Mouse (Mus musculus) ES-CJ7 (cell line): Measurements from ENCODE around the gene Med8.
A peak's percentile ranks its signal among the peaks of the same experiment; 100 is the strongest.

ENCODE experiments used
- DNase-seq: peaks from one replicate; pipeline ENCODE4 v3.0.0; 2011; ENCODE audit warnings: low read depth, low spot score

Med8 gene

DNA sequence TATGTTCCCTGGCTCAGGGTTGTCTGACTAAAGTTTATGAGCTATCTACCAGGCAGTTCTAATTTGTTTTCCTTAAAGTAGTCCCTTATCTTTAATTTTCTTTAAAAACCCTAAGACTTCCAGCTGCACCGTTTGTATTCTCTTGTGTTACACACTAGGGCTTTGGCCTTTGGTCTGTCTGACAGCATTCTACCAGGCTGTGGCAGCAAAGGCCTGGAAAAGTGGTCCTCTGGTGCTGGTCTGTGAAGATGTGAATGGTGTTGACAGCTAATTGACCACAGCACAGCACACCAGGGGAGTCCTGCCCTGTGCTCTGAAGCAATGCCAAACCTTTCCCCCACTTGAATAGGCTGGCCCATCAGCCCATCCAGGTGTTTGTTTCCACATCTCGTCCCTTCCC is 6.6 kb downstream of the Med8 start:
- DNase-seq: no peak

DNA sequence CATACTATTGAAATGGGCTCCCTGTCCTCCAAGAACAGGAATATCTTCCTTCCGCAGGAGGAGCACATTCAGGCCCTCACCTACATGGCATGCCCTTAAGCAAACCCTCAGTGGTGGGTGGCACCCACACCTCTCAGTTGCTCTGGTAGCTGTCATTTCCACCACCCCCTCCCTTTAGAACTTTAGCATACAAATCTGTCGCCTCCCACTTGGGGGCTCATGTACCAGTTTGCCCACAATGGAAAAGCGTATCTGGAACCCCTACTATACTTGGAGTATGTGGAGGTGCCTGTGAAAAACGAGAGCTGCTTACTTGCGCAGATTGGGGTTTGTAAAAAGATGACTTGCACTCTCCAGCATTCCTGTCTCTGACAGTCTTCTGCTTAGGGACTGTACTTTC is 7.2 kb downstream of the Med8 start:
- DNase-seq: no peak

DNA sequence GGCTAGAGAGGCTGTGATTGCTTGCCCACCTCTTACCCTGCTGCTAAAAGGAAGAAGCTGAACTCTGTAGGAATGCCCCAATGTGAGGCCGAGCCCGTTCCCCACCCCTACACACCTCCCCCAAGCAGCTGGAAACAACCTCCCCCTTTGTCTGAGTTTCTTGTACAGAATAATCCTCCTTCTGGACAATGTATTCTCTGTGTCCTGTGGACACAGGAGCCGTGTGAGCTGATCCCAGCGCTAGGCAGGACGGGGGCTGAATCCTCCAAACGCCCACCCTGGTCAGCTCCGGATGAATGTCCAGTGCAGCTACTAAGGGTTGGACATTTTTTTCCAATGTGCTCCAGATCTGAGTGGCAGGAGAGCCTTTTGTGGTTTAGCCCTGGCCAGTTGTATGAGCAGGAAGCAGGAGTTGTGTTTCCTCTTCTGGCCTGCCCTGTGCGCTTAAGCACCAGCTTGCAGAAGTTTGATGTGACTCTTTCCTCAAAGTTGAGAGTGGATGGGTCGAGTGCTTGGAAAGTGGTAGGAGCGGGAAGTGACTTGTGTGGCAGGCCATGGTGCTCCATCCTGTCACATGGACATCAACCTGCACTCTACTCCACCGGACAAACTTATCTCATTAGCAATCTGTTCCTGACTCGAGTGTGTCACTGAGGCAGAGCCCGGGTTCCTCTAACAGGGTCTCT is 8.1 kb downstream of the Med8 start:
- DNase-seq: no peak

DNA sequence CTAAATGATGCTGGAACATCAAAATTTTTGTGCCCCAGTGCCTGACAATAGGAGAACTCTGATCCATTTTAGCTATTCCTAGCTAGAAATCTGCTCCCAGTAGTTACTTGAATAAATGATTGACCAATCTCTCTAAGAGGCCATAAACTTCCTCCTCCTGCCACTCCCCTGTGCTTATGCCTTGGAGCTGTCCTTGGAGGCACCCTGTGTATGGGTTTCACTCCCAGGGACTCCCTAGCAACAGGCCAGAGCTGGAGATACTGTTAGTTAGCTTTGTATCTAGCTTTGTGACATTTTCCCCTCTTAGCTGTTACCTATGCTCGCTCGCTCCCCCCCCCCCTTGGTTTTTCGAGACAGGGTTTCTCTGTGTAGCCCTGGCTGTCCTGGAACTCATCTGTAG is 12.2 kb downstream of the Med8 start:
- no peak for DNase-seq

DNA sequence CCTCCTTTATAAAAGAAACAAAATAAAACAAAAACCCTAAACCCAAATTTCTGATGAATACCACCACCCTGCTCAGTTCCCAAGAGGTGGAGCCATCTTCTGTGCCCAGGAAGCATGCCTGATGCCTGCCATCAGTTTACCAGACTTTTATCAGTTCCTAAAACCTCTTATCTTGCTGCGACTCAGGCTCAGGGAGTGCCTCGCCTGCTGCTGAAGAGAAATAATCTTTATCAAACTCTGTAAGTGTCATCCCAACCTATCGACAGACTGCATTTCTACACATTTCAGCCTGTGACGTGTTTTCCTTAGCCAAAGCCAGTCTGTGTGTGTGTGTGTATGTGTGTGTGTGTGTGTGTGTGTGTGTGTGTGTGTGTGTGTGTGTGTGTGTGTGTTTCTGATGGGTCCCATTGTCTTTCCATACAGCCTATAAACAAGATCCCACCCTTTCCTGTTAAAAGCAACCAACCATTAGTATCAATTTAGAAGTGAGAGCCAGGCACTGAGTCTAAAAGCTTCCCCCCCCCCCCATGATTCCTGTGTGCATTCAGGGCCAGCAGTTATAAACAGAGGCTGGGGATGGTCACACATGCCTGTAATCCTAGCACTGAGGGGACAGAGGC is 15.5 kb downstream of the Med8 start:
- no peak for DNase-seq

DNA sequence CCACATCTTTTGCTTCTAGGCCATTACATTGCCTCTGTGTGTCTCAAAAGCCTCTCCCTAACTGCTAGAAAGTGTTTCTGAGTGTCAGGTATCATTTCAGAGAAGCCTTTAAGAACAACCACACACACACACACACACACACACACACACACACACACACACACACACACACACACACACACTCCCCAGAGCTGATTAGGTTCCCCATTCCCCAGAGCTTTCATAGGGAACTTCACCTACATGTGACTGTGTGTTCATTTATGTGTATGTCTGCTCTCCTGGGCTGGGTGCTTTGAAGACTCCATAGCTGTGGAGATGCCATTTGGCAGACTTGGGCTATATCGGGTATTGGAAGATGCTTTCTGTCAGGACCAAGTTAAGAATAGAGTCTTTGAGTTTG is 16.2 kb downstream of the Med8 start:
- no peak for DNase-seq

DNA sequence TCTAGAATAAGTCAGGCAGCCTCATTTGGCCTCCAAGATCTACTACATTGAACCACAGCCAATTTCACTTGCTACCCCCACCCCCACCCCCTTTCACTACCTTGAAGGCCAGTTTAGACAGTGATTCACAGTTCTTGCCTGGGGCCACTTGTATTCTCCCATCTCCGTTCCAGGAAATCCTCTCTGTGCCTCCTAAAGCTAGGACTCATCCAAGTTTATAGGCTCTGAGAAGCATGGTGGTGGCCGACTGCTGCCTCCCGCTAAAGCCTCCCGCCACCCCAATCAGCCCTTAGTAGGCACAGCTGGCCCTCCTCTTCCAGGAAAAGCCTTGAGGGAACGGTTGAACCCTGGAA is 18.3 kb downstream of the Med8 start:
- no peak for DNase-seq

DNA sequence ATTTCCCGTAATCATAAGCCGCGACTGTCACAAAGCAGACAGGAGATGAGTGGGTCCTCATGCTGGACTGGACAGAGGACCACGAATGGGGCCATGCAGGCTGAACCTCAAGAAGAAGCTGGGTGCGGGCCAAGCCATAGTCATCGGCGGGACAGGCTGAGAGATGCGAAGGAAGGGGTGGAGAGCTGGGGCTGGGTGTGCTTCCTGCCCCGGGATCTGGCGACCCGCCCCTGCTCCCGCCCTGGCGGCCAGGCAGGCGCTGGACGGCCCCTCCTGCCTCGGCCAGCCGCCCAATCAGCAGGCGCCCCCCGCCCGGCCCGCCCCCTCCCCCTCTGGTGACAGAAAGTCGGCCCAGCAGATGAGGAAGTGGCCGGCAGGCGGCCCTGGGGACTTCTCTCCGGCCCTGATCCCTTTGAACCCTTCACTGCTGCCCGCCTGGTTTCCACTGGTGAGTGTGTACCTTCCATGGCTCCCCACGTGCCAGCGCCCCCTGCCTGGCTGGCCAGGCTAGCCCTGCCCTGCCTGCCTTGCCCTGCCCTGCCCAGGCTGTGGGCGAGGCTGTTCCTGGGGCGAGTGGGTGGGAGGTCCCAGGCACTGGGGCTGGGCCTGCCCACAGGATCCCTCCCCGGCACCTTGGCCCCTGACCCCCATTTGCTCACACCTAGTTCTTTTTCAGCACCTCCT is 18.8 kb downstream of the Med8 start, which contains the start of gene Elovl1:
Gene Elovl1, plus strand, starts transcription at position 326 of the 684 bp plus-strand sequence.
- peak; percentile 69 for DNase-seq

DNA sequence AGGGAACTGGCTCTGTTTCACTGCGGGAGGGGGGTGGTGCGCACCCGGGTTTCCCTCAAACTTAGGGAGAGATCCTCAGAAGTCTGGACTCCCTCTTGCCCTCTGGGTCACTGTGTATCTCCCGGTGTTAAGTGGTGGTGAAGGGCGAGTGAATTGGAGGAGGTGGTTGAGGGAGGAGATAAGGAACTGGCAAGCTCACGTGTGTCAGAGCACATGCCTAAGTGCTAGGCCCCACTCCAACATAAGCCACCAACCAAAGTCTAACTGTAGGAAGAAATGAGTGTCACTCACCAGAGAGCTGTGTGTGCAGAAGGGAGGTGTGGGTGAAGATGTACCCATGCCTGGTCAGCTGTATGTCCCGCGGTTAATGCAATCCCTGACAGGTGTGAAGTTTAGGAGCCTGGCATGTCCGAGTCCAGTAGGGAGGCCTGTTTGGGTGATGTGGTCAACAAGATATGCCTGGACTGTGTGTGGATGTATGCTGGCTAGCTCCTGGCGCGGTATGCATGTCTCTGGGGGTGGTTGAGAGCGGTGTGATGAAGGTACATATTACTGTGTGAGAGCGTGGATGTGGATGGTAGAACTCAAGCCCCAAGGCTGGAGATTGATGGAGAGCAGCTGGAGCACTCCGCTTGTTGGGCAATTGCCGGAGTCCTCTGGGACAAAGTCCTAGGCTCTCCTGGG is 19.5 kb downstream of the Med8 start:
- no peak for DNase-seq

DNA sequence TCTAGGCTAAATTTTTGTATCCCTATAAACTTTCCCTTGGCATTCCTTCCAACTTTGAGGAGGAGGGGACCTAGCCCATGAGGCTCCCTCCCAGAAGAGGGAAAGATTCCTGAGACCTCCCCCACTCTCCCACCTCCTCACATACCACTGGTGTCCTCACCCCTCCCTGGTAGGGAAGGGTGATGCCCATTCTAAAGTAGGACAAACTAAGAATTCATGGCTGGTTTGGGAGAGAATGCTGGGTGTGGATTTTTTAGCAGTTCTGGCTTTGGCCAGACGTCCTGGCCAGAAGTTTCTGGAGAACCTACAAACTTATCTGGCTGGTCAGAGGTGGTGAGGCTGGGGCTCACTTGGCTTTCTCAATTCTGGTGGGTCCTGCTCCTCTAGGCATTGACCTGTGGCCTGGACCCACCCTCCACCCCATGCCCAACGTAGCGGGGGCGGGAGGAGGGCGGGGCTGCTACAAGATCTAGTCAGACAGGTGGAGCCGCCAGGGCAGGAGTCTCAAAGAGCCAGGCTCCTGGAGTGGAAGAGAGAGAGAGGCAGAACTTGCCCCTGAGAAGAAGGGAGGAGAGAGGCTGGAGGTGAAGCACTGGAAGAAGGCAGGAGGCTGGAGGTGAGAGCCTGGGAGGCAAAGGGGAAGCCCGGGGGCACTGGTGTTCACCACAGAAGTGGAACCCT is 20.2 kb downstream of the Med8 start:
- DNase-seq: no peak

DNA sequence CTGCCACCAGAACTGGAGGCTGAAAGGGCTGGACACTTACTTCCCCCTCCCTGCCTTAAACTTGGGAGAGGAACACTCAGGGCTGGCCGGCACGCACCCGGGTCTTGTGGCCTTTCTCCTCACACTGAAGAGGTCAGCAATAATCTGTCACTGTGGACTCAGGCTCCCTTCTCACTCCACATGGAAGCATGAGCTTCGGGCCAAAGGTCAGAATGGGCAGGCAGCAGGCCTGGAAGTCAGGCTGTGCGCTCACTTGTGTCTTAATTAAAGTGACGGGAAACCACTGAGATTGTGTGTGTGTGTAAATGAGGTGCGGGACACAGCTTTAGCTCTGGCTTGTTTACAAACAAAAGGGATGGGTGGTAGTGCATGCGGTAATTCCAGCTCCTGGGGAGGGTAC is 23.2 kb downstream of the Med8 start:
- no peak for DNase-seq

DNA sequence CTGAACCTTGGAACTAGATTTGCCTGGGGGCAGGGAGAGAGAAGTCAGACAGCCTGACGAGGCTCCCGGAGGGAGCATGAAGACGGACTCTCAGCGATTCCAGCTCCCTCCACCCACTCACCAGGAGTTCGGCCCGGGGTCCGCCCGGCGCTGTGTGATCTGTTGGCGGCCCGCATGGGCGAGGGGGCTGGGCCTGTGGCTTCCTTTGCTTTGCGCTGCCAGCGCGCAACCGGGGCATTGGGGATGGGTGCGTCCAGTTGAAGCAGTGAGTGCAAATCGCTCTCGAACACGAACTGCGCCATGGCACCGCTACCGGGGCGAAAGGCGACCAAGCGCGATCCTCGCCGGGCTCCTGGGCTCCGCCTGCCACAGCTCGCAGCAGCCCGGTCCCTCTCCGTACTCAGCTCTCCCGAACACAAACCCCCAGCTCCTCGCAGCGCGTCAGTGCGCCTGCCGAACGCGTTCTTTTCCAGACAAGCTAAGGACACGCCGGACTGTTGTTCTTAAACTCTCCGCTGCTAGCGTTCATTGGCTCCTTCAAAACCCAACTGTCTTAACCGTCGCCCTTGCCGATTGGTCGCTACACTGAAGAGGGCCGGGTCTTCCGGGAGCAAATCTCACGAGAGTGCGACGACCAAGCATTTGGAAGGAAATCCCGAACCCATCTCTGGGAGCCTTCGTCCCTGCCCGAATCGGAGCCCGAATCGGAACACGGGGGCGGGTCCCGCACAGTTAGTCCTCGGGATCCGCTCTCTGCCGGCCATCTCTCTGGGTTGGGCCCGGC is 27.9 kb downstream of the Med8 start, which contains the start of gene Cdc20:
Gene Cdc20, minus strand, starts transcription at position 533 of the 784 bp plus-strand sequence.
- DNase-seq: peak; percentile 99

DNA sequence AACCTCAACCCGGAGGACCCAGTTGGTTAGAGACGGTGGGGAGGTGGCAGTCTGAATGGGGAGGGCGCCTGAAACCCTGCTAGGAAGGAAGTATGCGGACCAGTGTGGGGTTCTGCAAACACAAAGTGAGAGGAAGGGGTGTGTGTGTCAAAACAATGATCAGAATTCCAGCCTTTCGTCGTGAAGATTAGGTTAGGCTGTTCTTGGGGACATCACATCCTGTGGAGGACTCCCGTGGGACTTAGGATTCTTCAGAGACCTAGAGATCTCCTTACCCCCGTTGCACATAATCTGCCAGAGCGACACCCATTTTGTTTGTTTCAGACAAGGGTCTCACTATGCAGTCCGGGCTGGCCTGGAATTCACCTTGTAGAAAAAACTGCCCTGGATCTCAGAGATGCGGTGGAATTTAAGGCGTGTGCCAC is 28.7 kb downstream of the Med8 start:
- peak; percentile 75 for DNase-seq

DNA sequence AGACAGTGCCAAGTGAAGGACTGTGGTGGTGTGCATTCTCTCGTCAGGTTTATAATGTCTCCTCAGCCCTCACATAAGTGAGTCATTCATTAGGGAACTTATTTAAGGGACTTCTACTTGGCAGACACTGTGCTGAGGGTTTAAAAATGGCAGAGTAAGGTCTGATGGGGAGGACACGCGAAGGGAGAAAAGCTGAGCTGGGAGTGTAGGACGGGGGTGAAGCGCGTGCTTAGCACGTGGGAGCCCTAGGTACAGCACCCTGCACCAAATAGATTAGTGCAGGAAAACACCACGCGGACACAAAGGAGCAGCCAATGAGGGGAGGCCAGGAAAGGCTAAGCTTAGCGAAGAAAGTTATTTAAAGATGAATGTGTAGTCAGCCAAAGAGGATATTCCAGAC is 36.0 kb downstream of the Med8 start:
- DNase-seq: no peak

DNA sequence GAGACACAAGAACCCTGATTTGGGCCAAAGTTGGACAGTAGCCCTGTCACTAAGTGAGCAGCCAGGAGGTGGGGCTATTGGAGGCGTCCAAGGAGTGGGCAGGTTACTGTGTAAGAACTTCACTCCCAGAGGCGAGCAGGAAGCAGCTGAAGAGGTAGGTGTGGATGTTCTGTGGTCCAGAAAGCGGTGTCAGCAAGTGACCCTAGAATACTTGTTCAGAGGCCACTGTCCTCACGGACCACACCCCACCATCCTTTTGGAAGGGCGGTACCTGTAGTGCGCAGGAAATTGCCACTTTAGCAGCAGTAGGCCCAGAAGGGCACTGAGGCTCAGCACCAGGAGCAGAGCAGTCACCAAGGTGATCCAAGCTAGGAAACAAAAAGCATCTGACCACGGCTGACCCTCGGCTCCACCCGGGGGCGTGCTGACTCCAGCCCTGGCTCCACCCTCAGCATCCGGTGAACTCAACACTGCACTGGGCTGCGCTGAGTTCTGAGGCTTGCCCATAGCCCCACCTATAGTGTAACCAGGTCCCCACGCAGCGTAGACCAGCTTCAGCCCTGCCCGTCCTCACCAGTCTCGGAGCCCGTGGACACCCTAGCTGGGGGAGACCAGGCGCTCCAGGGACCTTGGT is 36.8 kb downstream of the Med8 start:
- DNase-seq: peak; percentile 58

DNA sequence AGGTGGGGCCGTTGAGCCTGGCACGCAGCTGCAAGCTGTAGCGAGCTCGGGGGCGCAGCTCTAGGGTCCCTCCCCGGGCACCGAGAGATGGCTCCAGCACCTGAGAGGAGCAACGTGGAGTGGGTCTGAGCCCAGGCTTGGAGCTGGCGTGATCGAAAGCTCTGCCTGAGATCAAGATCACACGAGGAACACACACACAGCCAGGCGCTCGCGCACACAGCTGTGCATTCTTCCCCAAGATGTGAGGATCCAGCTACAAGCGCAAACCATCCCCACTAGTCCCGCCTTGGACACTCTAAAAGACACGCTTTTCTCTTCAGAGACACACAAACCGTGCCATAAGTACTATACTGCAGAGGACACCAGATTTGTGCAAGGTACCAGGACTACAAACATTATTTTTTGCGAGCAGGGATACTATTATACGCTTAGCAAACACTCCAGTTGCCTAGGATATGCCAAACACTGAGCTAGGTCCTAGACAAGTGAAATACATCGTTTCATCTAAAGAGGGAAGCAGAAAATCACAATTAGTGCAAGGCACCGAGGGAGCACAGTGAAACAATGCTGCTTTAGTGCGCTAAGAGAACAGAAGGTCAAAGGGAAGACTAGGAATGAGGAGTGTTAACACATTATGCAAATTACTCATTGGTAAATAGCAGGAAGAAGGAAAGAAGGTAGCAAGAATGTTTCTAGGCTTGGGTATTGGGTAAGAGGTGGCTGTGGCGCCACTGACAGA is 37.4 kb downstream of the Med8 start:
- no peak for DNase-seq

DNA sequence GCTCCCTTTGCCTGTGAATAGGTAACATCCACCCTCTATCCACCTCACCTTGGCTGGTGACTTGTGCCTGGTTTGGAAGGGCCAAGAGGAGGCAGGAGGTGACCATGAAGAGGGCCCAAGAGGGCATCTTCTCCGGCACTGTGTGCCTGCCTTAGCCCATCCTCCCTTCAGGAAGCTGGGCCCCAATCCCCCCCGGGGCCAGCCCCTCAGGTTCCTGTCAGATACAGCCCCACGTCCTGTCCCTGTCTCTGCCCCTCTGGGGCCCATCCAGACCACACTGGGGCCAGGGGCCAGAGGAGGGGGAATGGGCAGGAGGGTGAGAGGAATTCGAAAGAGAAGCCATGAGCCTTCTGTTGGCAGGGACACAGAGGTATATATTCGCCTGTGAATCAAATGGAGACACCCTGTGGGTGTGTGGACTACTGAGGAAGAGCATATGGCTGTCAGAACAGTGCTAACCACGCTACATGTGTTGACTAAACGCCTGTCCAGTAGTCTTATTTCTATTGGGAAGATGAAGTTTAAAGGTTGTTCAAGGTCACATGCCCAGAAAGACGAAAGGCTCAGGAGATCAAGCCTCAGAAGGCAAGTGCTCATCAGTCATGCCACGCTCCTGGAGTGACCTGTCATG is 48.3 kb downstream of the Med8 start, which contains the start of gene Mpl:
Gene Mpl, minus strand, starts transcription at position 169 of the 631 bp plus-strand sequence.
- DNase-seq: no peak

DNA sequence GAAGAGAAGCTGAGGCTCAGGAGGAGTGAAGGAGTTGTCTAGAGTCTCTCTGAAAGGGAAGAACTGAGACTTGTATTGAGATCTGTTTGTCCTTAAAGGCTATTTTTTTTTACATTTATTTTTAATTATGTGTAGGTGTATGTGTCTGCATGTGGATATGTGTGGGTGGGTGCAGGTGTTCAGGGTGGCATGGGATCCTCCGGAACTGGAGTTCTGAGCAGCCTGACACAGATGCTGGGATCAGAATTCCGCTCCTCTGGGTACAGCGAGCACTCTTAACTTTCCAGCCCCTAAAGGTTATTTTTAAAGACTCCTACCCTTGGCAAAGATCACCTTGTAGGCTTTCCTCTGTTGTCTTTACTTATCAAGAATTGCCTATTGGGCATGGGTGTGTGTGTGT is 55.8 kb downstream of the Med8 start:
- no peak for DNase-seq
